Mouse (Mus musculus): ENCODE data around the gene Ifit1bl2.
"Not testable (repeated sequence)": the region's sequence is repeated elsewhere in the genome, so short reads cannot be mapped to it uniquely, and the experiment has no call there.

Ifit1bl2 gene

GRCm38 (mm10) chr19:34610118-34610517 is 30.4 kb downstream of the Ifit1bl2 start:
- DNase-seq (ENCODE audit: low spot score in 2 of 2) = not testable (repeated sequence)

GRCm38 (mm10) chr19:34607237-34608051 is 33.1 kb downstream of the Ifit1bl2 start, which contains the start of gene Ifit3b:
Gene Ifit3b, plus strand, starts transcription at chr19:34607970.
- not testable (repeated sequence) for DNase-seq (ENCODE audit: low spot score in 2 of 2)

- DNase-seq (ENCODE audit: low spot score in 2 of 2) = no peak
These were observed 35.1 kb downstream of the Ifit1bl2 start for GRCm38 (mm10) chr19:34605472-34605871.

- DNase-seq (ENCODE audit: low spot score in 2 of 2) = not testable (repeated sequence)
These were observed 38.7 kb downstream of the Ifit1bl2 start, which contains the start of gene Ifit1bl1 for GRCm38 (mm10) chr19:34601888-34602287. Gene Ifit1bl1, minus strand, starts transcription at chr19:34601956.

GRCm38 (mm10) chr19:34599250-34599649 is 41.3 kb downstream of the Ifit1bl2 start:
- DNase-seq (ENCODE audit: low spot score in 2 of 2) = not testable (repeated sequence)

- DNase-seq (ENCODE audit: low spot score in 2 of 2) = no peak
These were observed 42.2 kb downstream of the Ifit1bl2 start for GRCm38 (mm10) chr19:34598341-34598740.

GRCm38 (mm10) chr19:34596811-34597210 is 43.7 kb downstream of the Ifit1bl2 start:
- DNase-seq (ENCODE audit: low spot score in 2 of 2) = no peak

GRCm38 (mm10) chr19:34594523-34594922 is 46.0 kb downstream of the Ifit1bl2 start:
- not testable (repeated sequence) for DNase-seq (ENCODE audit: low spot score in 2 of 2)

- no peak for DNase-seq (ENCODE audit: low spot score in 2 of 2)
These were observed 47.1 kb downstream of the Ifit1bl2 start for GRCm38 (mm10) chr19:34593456-34593855.

GRCm38 (mm10) chr19:34588959-34589358 is 51.6 kb downstream of the Ifit1bl2 start:
- DNase-seq (ENCODE audit: low spot score in 2 of 2) = no peak

- DNase-seq (ENCODE audit: low spot score in 2 of 2) = not testable (repeated sequence)
These were observed 52.4 kb downstream of the Ifit1bl2 start for GRCm38 (mm10) chr19:34587898-34588692.

GRCm38 (mm10) chr19:34585740-34586458 is 54.6 kb downstream of the Ifit1bl2 start:
- not testable (repeated sequence) for DNase-seq (ENCODE audit: low spot score in 2 of 2)

GRCm38 (mm10) chr19:34583126-34583766 is 57.3 kb downstream of the Ifit1bl2 start, which contains the start of gene Ifit3:
Gene Ifit3, plus strand, starts transcription at chr19:34583531.
- not testable (repeated sequence) for DNase-seq (ENCODE audit: low spot score in 2 of 2)

- DNase-seq (ENCODE audit: low spot score in 2 of 2) = not testable (repeated sequence)
These were observed 57.8 kb downstream of the Ifit1bl2 start for GRCm38 (mm10) chr19:34582696-34583095.

- no peak for DNase-seq (ENCODE audit: low spot score in 2 of 2)
These were observed 63.4 kb downstream of the Ifit1bl2 start for GRCm38 (mm10) chr19:34577121-34577520.

- DNase-seq (ENCODE audit: low spot score in 2 of 2) = no peak
These were observed 66.9 kb downstream of the Ifit1bl2 start for GRCm38 (mm10) chr19:34573650-34574049.

GRCm38 (mm10) chr19:34571080-34571479 is 69.5 kb downstream of the Ifit1bl2 start:
- no peak for DNase-seq (ENCODE audit: low spot score in 2 of 2)

GRCm38 (mm10) chr19:34569896-34570476 is 70.6 kb downstream of the Ifit1bl2 start:
- no peak for DNase-seq (ENCODE audit: low spot score in 2 of 2)

GRCm38 (mm10) chr19:34568988-34569895 is 71.3 kb downstream of the Ifit1bl2 start:
- no peak for DNase-seq (ENCODE audit: low spot score in 2 of 2)

Data from spleen, postnatal 10 days (tissue).